Mouse (Mus musculus): ENCODE measurements at regions not wholly inside any gene's neighbourhood (a gene's known extent, or its start where the extent isn't known, plus 50 kb on each side); places are given as distances from the start of the nearest gene placed in this dataset.

DNA sequence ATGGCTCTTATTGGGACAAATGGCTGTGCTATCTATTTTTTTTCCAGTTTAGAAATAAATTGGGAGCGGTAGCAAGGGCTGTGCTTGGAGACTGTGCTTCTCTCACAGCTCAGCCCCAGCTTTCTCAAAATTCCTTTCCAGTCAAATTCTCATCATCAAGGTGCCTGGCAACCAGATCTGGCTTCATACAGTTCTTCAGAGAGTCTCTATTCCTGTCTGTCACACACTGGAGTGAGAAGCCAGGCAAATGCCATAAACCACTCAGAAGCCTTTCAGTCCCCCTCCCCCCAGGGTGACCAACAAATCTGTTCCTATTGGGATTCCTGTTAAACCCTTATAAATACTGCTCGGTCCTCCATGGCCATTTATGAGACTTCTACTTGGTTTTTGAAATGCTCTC, 531.7 kb upstream of the Atp11b start:
- WGBS, result 59% methylated on average over 2 of the region's 2 CpGs
- TF ChIP-seq EP300 (IDR thresholded peaks at IDR 0.05), result no peak
- no peak for TF ChIP-seq CTCF (IDR thresholded peaks at IDR 0.05)
- Histone ChIP-seq H3K4me1 (ENCODE audit: insufficient read depth, low read depth, low read length) (no peaks in the 10 kb centered on the region), H3K4me3 (ENCODE audit: low read depth, low read length) (no peak overlapping the region), H3K27me3 (replicated peaks; ENCODE audit: insufficient read depth, low read length) (no peaks in the 10 kb centered on the region), H3K9ac (replicated peaks; ENCODE audit: low read depth) (no peak overlapping the region), H3K9me3 (ENCODE audit: low read length) (no peaks in the 10 kb centered on the region), H3K27ac (ENCODE audit: low read length) (no peak overlapping the region), H3K4me2 (replicated peaks; ENCODE audit: low read depth, low read length) (no peak overlapping the region), H3K36me3 (ENCODE audit: insufficient read depth, low read length) (no peaks in the 10 kb centered on the region)
- DNase-seq (ENCODE audit: low spot score) (no peak), ATAC-seq (no peak)

DNA sequence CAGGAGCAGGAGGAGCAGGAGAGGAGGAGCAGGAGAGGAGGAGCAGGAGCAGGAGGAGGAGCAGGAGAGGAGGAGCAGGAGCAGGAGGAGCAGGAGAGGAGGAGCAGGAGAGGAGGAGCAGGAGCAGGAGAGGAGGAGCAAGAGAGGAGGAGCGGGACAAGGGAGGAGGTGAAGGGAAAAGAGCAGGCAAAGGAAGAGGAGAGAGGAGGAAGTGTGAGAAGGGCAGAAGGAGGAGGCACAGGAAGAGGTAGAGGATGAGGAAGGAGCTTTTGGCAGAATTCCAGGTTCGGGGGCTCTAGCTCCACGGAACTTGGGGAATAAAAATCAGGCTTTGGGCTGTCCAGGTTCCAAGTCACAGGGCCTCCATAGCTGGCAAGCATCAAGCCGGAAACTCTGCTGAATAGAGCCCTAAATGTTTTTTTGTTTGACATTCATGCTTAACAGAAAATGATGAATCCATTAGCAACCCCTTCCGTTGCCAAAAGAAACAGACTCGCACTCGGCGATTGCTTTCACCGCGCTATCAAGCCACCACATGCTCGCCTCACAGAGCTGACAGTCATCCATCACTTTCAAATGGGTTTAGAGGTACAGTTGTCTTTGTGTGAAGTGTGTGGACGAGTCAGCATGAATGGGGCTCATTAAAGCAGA, 528.7 kb upstream of the Atp11b start:
- Histone ChIP-seq H3K27me3 (replicated peaks; ENCODE audit: insufficient read depth, low read length) (no peaks in the 10 kb centered on the region), H3K4me1 (ENCODE audit: insufficient read depth, low read depth, low read length) (no peaks in the 10 kb centered on the region), H3K4me3 (ENCODE audit: low read depth, low read length) (no peak overlapping the region), H3K36me3 (ENCODE audit: insufficient read depth, low read length) (no peaks in the 10 kb centered on the region), H3K27ac (ENCODE audit: low read length) (no peak overlapping the region), H3K9me3 (ENCODE audit: low read length) (no peaks in the 10 kb centered on the region), H3K9ac (replicated peaks; ENCODE audit: low read depth) (no peak overlapping the region), H3K4me2 (replicated peaks; ENCODE audit: low read depth, low read length) (no peak overlapping the region)
- 19% methylated on average over 12 of the region's 12 CpGs for WGBS
- DNase-seq (ENCODE audit: low spot score), result no peak
- TF ChIP-seq CTCF (IDR thresholded peaks at IDR 0.05), result no peak
- no peak for TF ChIP-seq EP300 (IDR thresholded peaks at IDR 0.05)
- no peak for ATAC-seq

DNA sequence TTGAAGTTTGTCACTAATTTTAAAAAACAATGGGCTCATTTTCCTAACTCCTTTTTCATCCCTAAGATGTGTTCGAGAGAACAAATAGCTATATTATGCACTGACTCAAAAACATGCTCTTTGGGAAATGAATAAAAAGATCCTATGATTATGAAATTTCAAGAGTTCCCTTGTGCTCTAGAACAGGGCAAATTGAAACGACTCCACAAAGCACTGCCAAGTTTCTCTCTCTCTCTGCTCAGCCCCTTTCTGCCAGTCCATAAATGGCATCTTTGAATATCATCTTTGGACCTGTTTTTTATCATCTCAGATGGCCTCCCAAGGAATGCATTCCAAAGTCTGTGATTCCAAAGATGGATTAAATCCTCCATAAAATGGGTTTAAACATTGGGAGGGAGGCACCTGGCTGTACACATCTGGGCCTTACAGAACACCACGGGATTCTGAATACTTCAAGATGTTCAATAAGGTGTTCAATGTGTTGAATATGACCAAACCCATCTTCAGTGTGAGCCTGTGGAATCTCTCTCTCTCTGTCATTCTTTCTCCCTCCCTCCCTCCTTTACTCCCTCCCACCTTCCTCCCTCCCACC, 528.0 kb upstream of the Atp11b start:
- WGBS, result 49% methylated on average over 3 of the region's 3 CpGs
- Histone ChIP-seq H3K9me3 (ENCODE audit: low read length) (no peaks in the 10 kb centered on the region), H3K4me3 (ENCODE audit: low read depth, low read length) (no peak overlapping the region), H3K4me2 (replicated peaks; ENCODE audit: low read depth, low read length) (no peak overlapping the region), H3K27ac (ENCODE audit: low read length) (no peak overlapping the region), H3K4me1 (ENCODE audit: insufficient read depth, low read depth, low read length) (no peaks in the 10 kb centered on the region), H3K9ac (replicated peaks; ENCODE audit: low read depth) (no peak overlapping the region), H3K36me3 (ENCODE audit: insufficient read depth, low read length) (no peaks in the 10 kb centered on the region), H3K27me3 (replicated peaks; ENCODE audit: insufficient read depth, low read length) (no peaks in the 10 kb centered on the region)
- ATAC-seq (no peak), DNase-seq (ENCODE audit: low spot score) (no peak)
- TF ChIP-seq CTCF (IDR thresholded peaks at IDR 0.05) (no peak), EP300 (IDR thresholded peaks at IDR 0.05) (no peak)

DNA sequence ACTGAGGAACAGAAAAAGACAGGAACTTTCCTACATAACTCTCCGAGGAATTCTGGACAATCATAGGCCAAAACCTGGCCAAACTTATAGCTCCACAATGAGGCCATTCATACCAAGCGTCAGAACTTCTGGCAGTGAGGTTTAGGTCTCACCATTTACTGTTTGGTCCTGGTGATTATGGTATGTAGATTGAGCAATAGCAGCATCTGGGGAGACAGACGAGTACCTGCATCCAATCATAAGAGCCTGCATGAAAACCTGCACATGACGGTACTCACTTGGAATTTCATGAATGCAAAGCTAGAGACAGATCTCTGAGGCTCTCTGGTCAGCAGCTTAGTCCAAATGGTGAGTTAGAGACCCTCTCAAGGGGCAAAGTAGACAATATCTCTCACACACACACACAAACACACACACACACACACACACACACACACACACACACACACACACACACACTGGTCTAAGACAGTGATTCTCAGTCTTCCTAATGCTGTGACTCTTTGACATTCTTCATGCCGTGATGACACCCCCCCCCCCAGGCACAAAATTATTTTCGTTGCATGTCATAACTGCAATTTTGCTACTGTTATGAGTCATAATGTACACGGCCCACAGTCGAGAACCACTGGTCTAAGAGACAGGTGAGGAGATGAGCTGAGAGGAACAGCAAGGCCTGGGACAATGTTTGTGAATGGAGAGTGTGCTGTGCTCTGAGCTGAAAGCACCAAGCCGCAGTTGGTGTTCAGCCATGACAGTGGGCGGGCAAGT, 522.6 kb upstream of the Atp11b start:
- DNase-seq (ENCODE audit: low spot score) (no peak), ATAC-seq (no peak)
- Histone ChIP-seq H3K9ac (replicated peaks; ENCODE audit: low read depth) (no peak overlapping the region), H3K9me3 (ENCODE audit: low read length) (no peaks in the 10 kb centered on the region), H3K27ac (ENCODE audit: low read length) (no peak overlapping the region), H3K4me3 (ENCODE audit: low read depth, low read length) (no peak overlapping the region), H3K36me3 (ENCODE audit: insufficient read depth, low read length) (no peaks in the 10 kb centered on the region), H3K4me2 (replicated peaks; ENCODE audit: low read depth, low read length) (no peak overlapping the region), H3K4me1 (ENCODE audit: insufficient read depth, low read depth, low read length) (no peaks in the 10 kb centered on the region), H3K27me3 (replicated peaks; ENCODE audit: insufficient read depth, low read length) (no peaks in the 10 kb centered on the region)
- TF ChIP-seq EP300 (IDR thresholded peaks at IDR 0.05) (no peak), CTCF (IDR thresholded peaks at IDR 0.05) (no peak)
- WGBS, result 65% methylated on average over 10 of the region's 10 CpGs

DNA sequence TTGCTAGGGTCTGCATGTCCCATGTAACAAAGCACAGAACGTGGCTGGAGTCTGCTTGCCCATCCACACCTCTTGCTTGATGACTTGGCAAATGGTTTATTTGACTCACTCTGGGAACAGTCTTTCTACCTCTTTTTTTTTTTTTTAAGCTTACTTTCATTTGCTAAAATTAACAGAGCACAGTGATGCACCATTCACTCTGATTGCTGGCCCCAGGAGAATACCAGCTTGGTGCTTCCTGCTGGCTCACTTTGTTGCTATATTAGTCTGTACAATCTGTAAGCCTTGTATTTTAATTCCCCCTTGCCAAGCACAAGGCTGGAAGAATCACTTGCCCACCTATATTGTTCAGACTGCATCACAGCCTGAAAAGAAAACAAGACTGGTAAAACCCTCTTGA, 521.4 kb upstream of the Atp11b start:
- WGBS, result 71% methylated on average over 1 of the region's 1 CpGs
- Histone ChIP-seq H3K36me3 (ENCODE audit: insufficient read depth, low read length) (no peaks in the 10 kb centered on the region), H3K27me3 (replicated peaks; ENCODE audit: insufficient read depth, low read length) (no peaks in the 10 kb centered on the region), H3K9ac (replicated peaks; ENCODE audit: low read depth) (no peak overlapping the region), H3K9me3 (ENCODE audit: low read length) (no peaks in the 10 kb centered on the region), H3K4me1 (ENCODE audit: insufficient read depth, low read depth, low read length) (no peaks in the 10 kb centered on the region), H3K4me2 (replicated peaks; ENCODE audit: low read depth, low read length) (no peak overlapping the region), H3K4me3 (ENCODE audit: low read depth, low read length) (no peak overlapping the region), H3K27ac (ENCODE audit: low read length) (no peak overlapping the region)
- DNase-seq (ENCODE audit: low spot score), result no peak
- no peak for ATAC-seq
- TF ChIP-seq CTCF (IDR thresholded peaks at IDR 0.05) (no peak), EP300 (IDR thresholded peaks at IDR 0.05) (no peak)

DNA sequence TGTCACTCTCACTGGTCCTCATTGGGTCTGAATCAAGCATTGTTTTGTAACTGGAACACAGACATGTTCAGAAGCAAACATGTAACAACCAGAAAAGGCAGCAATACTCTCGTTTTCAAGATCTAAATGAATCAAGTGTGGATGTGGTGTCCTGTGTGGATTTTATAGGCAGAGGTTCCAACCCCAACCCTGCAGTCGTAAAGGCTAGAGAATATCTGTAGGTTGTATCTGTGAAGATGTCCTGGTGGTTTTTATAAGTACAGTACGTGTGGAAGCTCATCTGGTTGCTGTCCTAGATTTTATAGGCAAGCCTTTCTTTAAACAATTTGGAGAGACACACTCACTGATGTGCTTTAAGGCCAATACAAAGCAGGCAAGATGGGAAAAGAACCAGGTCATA, 518.8 kb upstream of the Atp11b start:
- no peak overlapping the region for H3K4me2 ChIP-seq (replicated peaks; ENCODE audit: low read depth, low read length)
- H3K27ac ChIP-seq (ENCODE audit: low read length), result no peak overlapping the region
- ATAC-seq, result no peak
- no peak for DNase-seq (ENCODE audit: low spot score)
- no peaks in the 10 kb centered on the region for H3K9me3 ChIP-seq (ENCODE audit: low read length)
- TF ChIP-seq EP300 (IDR thresholded peaks at IDR 0.05) (no peak), CTCF (IDR thresholded peaks at IDR 0.05) (no peak)
- no peaks in the 10 kb centered on the region for H3K27me3 ChIP-seq (replicated peaks; ENCODE audit: insufficient read depth, low read length)
- no peak overlapping the region for H3K4me3 ChIP-seq (ENCODE audit: low read depth, low read length)
- WGBS, result 75% methylated on average over 3 of the region's 3 CpGs
- H3K4me1 ChIP-seq (ENCODE audit: insufficient read depth, low read depth, low read length), result no peaks in the 10 kb centered on the region
- H3K36me3 ChIP-seq (ENCODE audit: insufficient read depth, low read length), result no peaks in the 10 kb centered on the region
- H3K9ac ChIP-seq (replicated peaks; ENCODE audit: low read depth), result no peak overlapping the region

All from lung, postnatal 0 days (tissue).